ENCODE assay signal across 8 mouse cellular contexts in the genomic region with DNA sequence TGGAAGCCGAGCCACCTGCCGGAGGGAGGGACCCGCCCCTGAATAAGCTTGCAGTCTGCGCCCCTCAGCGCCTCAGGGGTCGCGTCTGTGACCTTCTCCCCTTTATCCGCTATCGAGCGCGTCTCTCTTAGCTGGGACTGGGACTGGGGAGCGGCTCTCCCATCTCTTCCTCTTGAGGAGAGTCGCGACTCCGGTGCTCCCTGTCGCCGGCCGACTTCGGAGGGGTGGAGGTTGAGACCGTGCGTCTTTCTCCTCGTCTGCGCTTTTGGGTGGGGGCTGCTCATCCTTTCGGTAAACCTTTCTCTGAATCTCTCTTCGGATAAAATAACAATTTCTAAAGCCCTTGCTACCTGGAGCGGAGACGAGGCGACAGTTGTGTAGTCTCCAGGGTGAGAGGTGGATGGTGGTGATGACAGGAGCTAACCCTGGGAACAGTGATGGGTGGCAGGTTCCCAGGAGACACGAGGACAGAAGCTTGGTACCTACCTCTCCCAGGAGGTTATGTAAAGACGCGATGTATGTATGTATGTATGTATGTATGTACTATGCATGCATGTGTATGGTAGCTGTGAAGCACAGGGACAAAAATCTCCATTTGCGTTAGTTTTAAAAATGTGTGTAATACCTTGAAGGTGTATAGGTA. TPM values are rescaled to one million over a fixed set of nuclear protein-coding genes. Genes with fewer than 3 reads are reported as not detected.
DNase-seq lines count a peak whose midpoint lies in the region; ATAC-seq and TF ChIP-seq lines count a peak whose summit lies in the region.

No protein-coding gene starts in this region.

- peak overlapping the region; percentile 90 for H3K4me3 ChIP-seq in cerebellum, adult 2 months (replicated peaks; ENCODE audit: insufficient read depth, low read depth, low read length)
- H3K4me3 ChIP-seq in testis, adult 2 months (ENCODE audit: control insufficient read depth, low read depth, low read length), result peak overlapping the region; percentile 97
- H3K4me3 ChIP-seq in forebrain, embryonic 13.5 days, result peak overlapping the region; percentile 87
- H3K4me3 ChIP-seq in kidney, postnatal 0 days (replicated peaks; ENCODE audit: low read depth, low read length), result peak overlapping the region; percentile 71
- H3K4me3 ChIP-seq in midbrain, embryonic 16.5 days (ENCODE audit: low read depth, low read length), result peak overlapping the region; percentile 97

- no peaks in the 10 kb centered on the region for H3K36me3 ChIP-seq in testis, adult 2 months (ENCODE audit: control insufficient read depth, insufficient read depth, low read length)
- no peaks in the 10 kb centered on the region for H3K36me3 ChIP-seq in forebrain, embryonic 13.5 days (ENCODE audit: poor library complexity, severe bottlenecking)
- no peaks in the 10 kb centered on the region for H3K36me3 ChIP-seq in kidney, postnatal 0 days (ENCODE audit: insufficient read depth, low read length)
- no peaks in the 10 kb centered on the region for H3K36me3 ChIP-seq in midbrain, embryonic 16.5 days (ENCODE audit: control insufficient read depth, insufficient read depth, low read length)

- WGBS in cerebellum, adult 2 months, result under 1% methylated on average over 31 of the region's 32 CpGs
- 1% methylated on average over 32 of the region's 32 CpGs for WGBS in forebrain, embryonic 13.5 days
- WGBS in kidney, postnatal 0 days, result under 1% methylated on average over 32 of the region's 32 CpGs
- WGBS in midbrain, embryonic 16.5 days, result 1% methylated on average over 30 of the region's 32 CpGs

- H3K27ac ChIP-seq in cerebellum, adult 2 months (ENCODE audit: insufficient read depth, low read length), result peak overlapping the region; percentile 85
- H3K27ac ChIP-seq in testis, adult 2 months (ENCODE audit: control insufficient read depth, insufficient read depth, low read depth, low read length), result peak overlapping the region; percentile 92
- H3K27ac ChIP-seq in forebrain, embryonic 13.5 days, result peak overlapping the region; percentile 98
- peak overlapping the region; percentile 96 for H3K27ac ChIP-seq in kidney, postnatal 0 days
- peak overlapping the region; percentile 97 for H3K27ac ChIP-seq in midbrain, embryonic 16.5 days (ENCODE audit: low read length)

- H3K4me1 ChIP-seq in cerebellum, adult 2 months (ENCODE audit: control insufficient read depth, insufficient read depth, low read length), result peaks cover 6% of the 10 kb centered on the region
- peaks cover 3% of the 10 kb centered on the region; the same call in 1 of the 2 replicates for H3K4me1 ChIP-seq in testis, adult 2 months (ENCODE audit: control insufficient read depth, insufficient read depth, low read length)
- H3K4me1 ChIP-seq in forebrain, embryonic 13.5 days, result peaks cover 21% of the 10 kb centered on the region
- no peaks in the 10 kb centered on the region for H3K4me1 ChIP-seq in kidney, postnatal 0 days (replicated peaks; ENCODE audit: insufficient read depth, low read length)
- peaks cover 17% of the 10 kb centered on the region for H3K4me1 ChIP-seq in midbrain, embryonic 16.5 days (ENCODE audit: control insufficient read depth, insufficient read depth, low read length)

- DNase-seq in cerebellum, adult 2 months, result peak in 1 of 2 experiments; percentile 42
- DNase-seq in cerebellum, postnatal 10 days, result no peak
- no peak for DNase-seq in testis, postnatal 10 days (ENCODE audit: low spot score)
- DNase-seq in kidney, postnatal 0 days (ENCODE audit: low spot score), result peak; percentile 47
- DNase-seq in adrenal gland, postnatal 10 days, result no peak

- H3K4me2 ChIP-seq in forebrain, embryonic 13.5 days, result peak overlapping the region; percentile 71
- H3K4me2 ChIP-seq in kidney, postnatal 0 days (ENCODE audit: low read length), result peak overlapping the region; percentile 77
- H3K4me2 ChIP-seq in midbrain, embryonic 16.5 days (ENCODE audit: low read length), result peak overlapping the region; percentile 64

- TF ChIP-seq CTCF in cerebellum, adult 2 months (IDR thresholded peaks at IDR 0.05; ENCODE audit: borderline replicate concordance, insufficient read depth, low read depth, low read length), result no peak
- TF ChIP-seq CTCF in testis, adult 2 months (IDR thresholded peaks at IDR 0.05; ENCODE audit: control insufficient read depth, insufficient read depth, insufficient replicate concordance, low read depth, low read length), result no peak
- no peak for TF ChIP-seq CTCF in kidney, postnatal 0 days (IDR thresholded peaks at IDR 0.05; ENCODE audit: low read depth)

- H3K27me3 ChIP-seq in cerebellum, adult 2 months (ENCODE audit: control insufficient read depth, insufficient read depth, low read length), result no peaks in the 10 kb centered on the region
- no peaks in the 10 kb centered on the region for H3K27me3 ChIP-seq in testis, adult 2 months (ENCODE audit: control insufficient read depth, insufficient read depth, low read length)
- no peaks in the 10 kb centered on the region for H3K27me3 ChIP-seq in forebrain, embryonic 13.5 days
- H3K27me3 ChIP-seq in kidney, postnatal 0 days (ENCODE audit: insufficient read depth, low read length), result no peaks in the 10 kb centered on the region
- no peaks in the 10 kb centered on the region for H3K27me3 ChIP-seq in midbrain, embryonic 16.5 days (ENCODE audit: control insufficient read depth, insufficient read depth, low read depth, low read length)

- peak overlapping the region; percentile 98 for H3K9ac ChIP-seq in forebrain, embryonic 13.5 days
- peak overlapping the region; percentile 94 for H3K9ac ChIP-seq in kidney, postnatal 0 days (ENCODE audit: low read depth, low read length)
- peak overlapping the region; percentile 99 for H3K9ac ChIP-seq in midbrain, embryonic 16.5 days (ENCODE audit: low read depth, low read length)

- ATAC-seq in forebrain, embryonic 13.5 days, result peak; percentile 57
- peak; percentile 63; the same call in 1 of the 2 replicates for ATAC-seq in kidney, postnatal 0 days (replicated peaks; ENCODE audit: low FRiP score, low read depth)
- ATAC-seq in midbrain, embryonic 16.5 days, result peak; percentile 64

- no peaks in the 10 kb centered on the region for H3K9me3 ChIP-seq in forebrain, embryonic 13.5 days (replicated peaks)
- H3K9me3 ChIP-seq in kidney, postnatal 0 days (replicated peaks; ENCODE audit: low read length), result no peaks in the 10 kb centered on the region
- H3K9me3 ChIP-seq in midbrain, embryonic 16.5 days (replicated peaks; ENCODE audit: control insufficient read depth, low read length, poor library complexity, severe bottlenecking), result no peaks in the 10 kb centered on the region

- no peak for TF ChIP-seq POLR2A in cerebellum, adult 2 months (IDR thresholded peaks at IDR 0.05; ENCODE audit: borderline replicate concordance, insufficient read depth, low read length)
- no peak for TF ChIP-seq POLR2A in testis, adult 2 months (IDR thresholded peaks at IDR 0.05; ENCODE audit: control insufficient read depth, low read depth, low read length)

RNA-seq across cellular contexts. Expression of a gene that starts 0.7 kb away (rescaled TPM):
- 62.0 and 66.8 TPM in 2 replicates for polyA plus RNA-seq in cerebellum, adult 2 months (2012; rRNA removed)
- polyA plus RNA-seq in testis, adult 2 months (2012; rRNA removed), result 15.5 and 19.5 TPM in 2 replicates
- polyA plus RNA-seq in forebrain, embryonic 13.5 days (2015; fragmentation: Nextera tagmentation; extraction: Ambion mirVana), result 43.1 and 47.2 TPM in 2 replicates
- polyA plus RNA-seq in kidney, postnatal 0 days (2015; fragmentation: Nextera tagmentation; extraction: Ambion mirVana), result 12.6 and 12.8 TPM in 2 replicates
- polyA plus RNA-seq in midbrain, embryonic 16.5 days (2015; fragmentation: Nextera tagmentation; extraction: Ambion mirVana), result 46.8 and 53.2 TPM in 2 replicates
- total RNA-seq in adrenal gland, postnatal 10 days (2021), result 10 to 100 TPM; 34.7 to 51.6 TPM
